Mouse (Mus musculus): ENCODE data around the gene Adgre5. TPM values are rescaled to one million over a fixed set of nuclear protein-coding genes. Genes with fewer than 3 reads are reported as not detected.

Adgre5 gene
- total and polyA plus RNA-seq, 3 experiments: 0.54 to 23.6 (median 3.7) TPM

DNA sequence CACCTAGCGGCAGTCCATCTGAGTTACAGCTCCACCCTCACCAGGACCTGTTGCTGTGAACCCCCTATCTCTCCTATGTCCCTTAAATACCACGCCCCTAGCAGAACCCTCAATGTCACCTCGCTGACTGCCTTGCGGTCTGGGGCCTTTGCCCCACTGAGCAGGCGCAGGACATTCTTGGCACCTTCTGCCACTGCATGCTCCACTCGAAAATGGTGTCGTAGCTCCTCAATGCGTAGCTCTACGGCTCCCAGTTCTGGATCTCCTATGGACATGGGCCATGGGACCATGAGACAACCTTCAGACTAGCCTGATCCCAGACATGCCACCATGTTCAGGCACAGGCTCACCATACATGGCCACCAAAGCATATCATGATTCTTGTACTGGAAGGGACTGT, 56.6 kb downstream of the Adgre5 start:
- TF ChIP-seq KAT2A (IDR thresholded peaks at IDR 0.05; ENCODE audit: insufficient replicate concordance, low read length) (no peak), E2F4 (IDR thresholded peaks at IDR 0.05; ENCODE audit: insufficient replicate concordance, low read depth, low read length) (no peak), ETS1 (conservative IDR thresholded peaks at IDR 0.05; ENCODE audit: low read depth, low read length) (no peak), RCOR1 (conservative IDR thresholded peaks at IDR 0.05; ENCODE audit: low read depth, low read length) (no peak), ELF1 (IDR thresholded peaks at IDR 0.05; ENCODE audit: low read depth, low read length) (no peak), MXI1 (IDR thresholded peaks at IDR 0.05; ENCODE audit: low read depth, low read length) (no peak), ZC3H11A (IDR thresholded peaks at IDR 0.05; ENCODE audit: low read depth, low read length) (no peak), MAFK (IDR thresholded peaks at IDR 0.05; ENCODE audit: insufficient replicate concordance, low read length) (no peak), TBP (conservative IDR thresholded peaks at IDR 0.05; ENCODE audit: low read depth, low read length) (no peak), POLR2A (IDR thresholded peaks at IDR 0.05; ENCODE audit: low read depth, low read length) (no peak), NRF1 (IDR thresholded peaks at IDR 0.05; ENCODE audit: low read depth, low read length) (no peak), MAZ (IDR thresholded peaks at IDR 0.05; ENCODE audit: low read depth, low read length) (no peak), RAD21 (IDR thresholded peaks at IDR 0.05; ENCODE audit: low read depth, low read length) (no peak), SMC3 (IDR thresholded peaks at IDR 0.05; ENCODE audit: low read depth, low read length) (no peak), JUND (conservative IDR thresholded peaks at IDR 0.05; ENCODE audit: low read depth, low read length) (no peak), UBTF (IDR thresholded peaks at IDR 0.05; ENCODE audit: low read depth, low read length) (no peak), MEF2A (IDR thresholded peaks at IDR 0.05; ENCODE audit: borderline replicate concordance, low read depth, low read length) (no peak), CHD2 (IDR thresholded peaks at IDR 0.05; ENCODE audit: low read length) (no peak), MYC (IDR thresholded peaks at IDR 0.05; ENCODE audit: low read depth, low read length) (no peak)
- in situ Hi-C loops (cut with MboI; ENCODE audit: low pct_ligation_motif_present, low pct_unique_long_range_greater_than_20kb, low sequenced_read_pairs) (no loop called here), dilution Hi-C loops (cut with MboI; ENCODE audit: extremely low pct_ligation_motif_present, extremely low pct_unique_long_range_greater_than_20kb, low sequenced_read_pairs) (no loop called here)
- Histone ChIP-seq H3K4me2 (ENCODE audit: insufficient read depth, low read depth, poor library complexity, severe bottlenecking) (no peak overlapping the region), H3K36me3 (replicated peaks in 1 of 2; ENCODE audit: control insufficient read depth in 1 of 2, insufficient read depth in 1 of 2, low read length in 1 of 2) (peaks cover 63 to 94% of the 10 kb centered on the region in 2 experiments), H3K27ac (ENCODE audit: insufficient read depth, low read depth) (no peak overlapping the region), H3K9me3 (replicated peaks; ENCODE audit: low read length) (no peaks in the 10 kb centered on the region), H3K79me2 (replicated peaks; ENCODE audit: control insufficient read depth, extremely low read depth, insufficient read depth, poor library complexity, severe bottlenecking) (no peaks in the 10 kb centered on the region), H3K4me3 (replicated peaks in 1 of 3; ENCODE audit: low read depth in 2 of 3, low read length in 2 of 3, poor library complexity in 1 of 3) (no peak overlapping the region), H3K27me3 (replicated peaks) (no peaks in the 10 kb centered on the region), H3K9ac (ENCODE audit: insufficient read depth, low read depth) (no peak overlapping the region), H3K4me1 (ENCODE audit: control insufficient read depth in 1 of 2, insufficient read depth in 2 of 2) (no peaks in the 10 kb centered on the region)
- no peak for DNase-seq (ENCODE audit: extremely low read depth)

- Histone ChIP-seq H3K27me3 (replicated peaks) (no peaks in the 10 kb centered on the region), H3K4me3 (replicated peaks in 1 of 3; ENCODE audit: low read depth in 2 of 3, low read length in 2 of 3, poor library complexity in 1 of 3) (no peak overlapping the region), H3K27ac (ENCODE audit: insufficient read depth, low read depth) (no peak overlapping the region), H3K36me3 (replicated peaks in 1 of 2; ENCODE audit: control insufficient read depth in 1 of 2, insufficient read depth in 1 of 2, low read length in 1 of 2) (peaks cover 83 to 97% of the 10 kb centered on the region in 2 experiments), H3K9me3 (replicated peaks; ENCODE audit: low read length) (no peaks in the 10 kb centered on the region), H3K4me2 (ENCODE audit: insufficient read depth, low read depth, poor library complexity, severe bottlenecking) (no peak overlapping the region), H3K9ac (ENCODE audit: insufficient read depth, low read depth) (no peak overlapping the region), H3K79me2 (replicated peaks; ENCODE audit: control insufficient read depth, extremely low read depth, insufficient read depth, poor library complexity, severe bottlenecking) (no peaks in the 10 kb centered on the region), H3K4me1 (ENCODE audit: control insufficient read depth in 1 of 2, insufficient read depth in 2 of 2) (no peaks in the 10 kb centered on the region)
- in situ Hi-C loops (cut with MboI; ENCODE audit: low pct_ligation_motif_present, low pct_unique_long_range_greater_than_20kb, low sequenced_read_pairs): no loop called here
- TF ChIP-seq JUND (conservative IDR thresholded peaks at IDR 0.05; ENCODE audit: low read depth, low read length) (no peak), CHD1 (IDR thresholded peaks at IDR 0.05; ENCODE audit: low read depth, low read length) (no peak), ZMIZ1 (IDR thresholded peaks at IDR 0.05; ENCODE audit: low read depth, low read length) (no peak), USF2 (conservative IDR thresholded peaks at IDR 0.05; ENCODE audit: low read depth, low read length) (no peak), POLR2AphosphoS2 (IDR thresholded peaks at IDR 0.05; ENCODE audit: low read depth, low read length) (no peak), TBP (conservative IDR thresholded peaks at IDR 0.05; ENCODE audit: low read depth, low read length) (no peak), MXI1 (IDR thresholded peaks at IDR 0.05; ENCODE audit: low read depth, low read length) (no peak), KAT2A (IDR thresholded peaks at IDR 0.05; ENCODE audit: insufficient replicate concordance, low read length) (no peak)
- dilution Hi-C loops (cut with MboI; ENCODE audit: extremely low pct_ligation_motif_present, extremely low pct_unique_long_range_greater_than_20kb, low sequenced_read_pairs): no loop called here
- DNase-seq (ENCODE audit: extremely low read depth): no peak
Observed at GRCm38 (mm10) chr8:83681099-83681498, 60.0 kb downstream of the Adgre5 start.
